Mouse (Mus musculus) left cerebral cortex, postnatal 4 days (tissue): ENCODE measurements around the gene Lrrc27. TPM values are rescaled to one million over a fixed set of nuclear protein-coding genes. Genes with fewer than 3 reads are reported as not detected.

ENCODE experiments used
- DNase-seq: peaks from one replicate; pipeline ENCODE4 v3.0.0-alpha.2; 2022
- intact Hi-C: fragments of 180-260 bp; cut with DNase I; formaldehyde crosslinking; loops from one replicate; pipeline ENCODE4 v1.15.1; 2025
- total RNA-seq, 2 experiments: library from RNA; stranded (reverse); gene quantifications; 2 replicates each; pipeline ENCODE4 v1.2.3; 2021

The Lrrc27 gene
- total RNA-seq, 2 experiments from 2014 or later: 5.4 to 6.5 TPM

GRCm38 (mm10) chr7:139266886-139267870 lies 54.4 kb downstream of the Lrrc27 start:
- DNase-seq: no peak
- intact Hi-C loops: no loop called here

GRCm38 (mm10) chr7:139270738-139271137 lies 58.0 kb downstream of the Lrrc27 start:
- intact Hi-C loops: no loop called here
- no peak for DNase-seq

DNA sequence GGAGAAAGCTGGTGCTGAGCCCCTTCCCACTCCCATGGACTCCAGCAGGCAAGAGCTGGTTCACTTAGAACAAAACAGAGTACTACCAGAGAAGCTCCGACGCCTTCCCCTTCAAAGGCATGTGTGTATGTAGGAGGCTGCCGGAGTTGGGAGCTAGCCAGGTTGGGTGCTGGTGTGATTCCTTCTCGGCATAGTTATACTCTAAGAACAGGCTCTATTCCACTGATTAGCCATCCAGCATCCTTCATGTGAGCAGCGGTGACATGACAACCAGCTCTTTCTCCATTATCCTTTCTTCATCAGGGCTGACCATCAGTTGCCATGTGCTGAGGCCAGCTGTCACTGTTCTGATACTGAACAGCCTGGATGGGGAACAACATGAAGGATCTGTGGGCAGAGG lies 59.1 kb downstream of the Lrrc27 start:
- no peak for DNase-seq
- intact Hi-C loops: no loop called here

DNA sequence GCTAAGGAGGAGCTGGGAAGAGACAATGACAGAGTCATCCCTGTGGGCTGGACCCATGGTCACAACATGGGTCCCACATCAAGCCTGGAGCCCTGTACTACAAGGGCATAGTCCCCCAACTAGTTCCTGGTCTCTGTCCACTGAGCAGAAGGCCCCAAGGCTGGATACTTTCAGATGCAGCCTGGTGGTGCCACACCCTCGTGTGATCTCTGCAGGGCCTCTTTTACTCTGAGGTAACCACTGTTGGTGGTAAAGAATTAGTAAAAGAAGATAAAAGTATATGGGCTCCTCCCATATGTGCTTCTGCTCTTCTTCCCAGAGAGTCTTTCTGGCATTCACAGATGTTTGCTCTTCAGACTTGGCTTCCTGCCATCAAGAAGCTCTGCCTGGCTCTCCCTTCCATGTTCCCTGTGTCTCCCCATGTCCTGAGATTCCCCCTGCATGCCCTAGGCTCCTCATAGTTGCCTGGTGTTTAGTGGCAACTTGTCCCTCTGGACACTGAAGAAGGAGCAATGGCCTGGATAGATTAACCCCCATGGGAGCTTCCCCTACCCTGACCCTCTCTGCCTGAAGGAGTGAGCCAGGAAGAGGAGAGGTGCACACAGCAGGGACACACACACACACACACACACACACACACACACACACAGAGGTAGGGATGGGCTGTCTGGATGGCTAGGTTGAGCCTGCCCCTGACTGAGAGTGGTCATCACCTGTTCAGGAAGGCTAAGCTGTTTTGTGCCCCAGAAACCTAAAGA lies 60.0 kb downstream of the Lrrc27 start:
- DNase-seq: no peak
- intact Hi-C loops: no loop called here

DNA sequence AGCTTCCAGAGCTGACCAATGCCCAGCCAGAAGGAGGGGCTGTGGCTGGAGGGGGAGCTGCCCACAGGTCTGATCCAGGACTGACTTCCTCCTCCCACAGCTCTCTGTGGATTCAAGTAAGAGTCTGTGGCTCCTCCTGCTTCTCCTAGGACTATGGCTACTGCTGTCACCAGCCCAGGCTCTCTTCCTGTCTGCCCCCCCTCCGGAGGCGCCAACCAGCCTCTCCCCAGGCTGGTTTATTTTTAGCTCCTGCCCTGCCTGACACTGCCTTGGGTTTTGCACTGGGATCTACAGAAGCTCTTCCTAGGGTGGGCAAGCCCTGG lies 60.6 kb downstream of the Lrrc27 start:
- intact Hi-C loops: no loop called here
- DNase-seq: no peak

- DNase-seq: no peak
- intact Hi-C loops: no loop called here
Observed at GRCm38 (mm10) chr7:139275586-139275985, 62.8 kb downstream of the Lrrc27 start.

DNA sequence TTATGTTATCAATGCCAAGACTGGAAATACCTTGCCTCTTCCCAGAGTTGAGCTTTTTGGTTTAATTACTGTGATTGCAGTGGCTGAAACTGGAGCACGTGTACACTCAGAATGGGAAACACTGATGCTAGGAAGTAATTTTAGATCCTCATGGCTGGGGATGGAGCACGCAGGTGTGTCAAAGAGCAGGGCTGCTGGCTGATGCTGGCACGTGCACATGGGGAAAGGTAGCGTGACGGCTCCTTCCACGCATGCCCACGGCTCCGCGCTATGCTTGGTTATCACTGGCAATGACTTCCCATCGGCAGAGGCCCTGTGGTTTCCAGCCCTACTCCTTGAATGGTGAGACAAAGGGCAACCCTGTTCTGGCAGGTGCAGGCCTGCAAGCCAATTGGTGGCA lies 63.4 kb downstream of the Lrrc27 start:
- DNase-seq: no peak
- intact Hi-C loops: no loop called here

DNA sequence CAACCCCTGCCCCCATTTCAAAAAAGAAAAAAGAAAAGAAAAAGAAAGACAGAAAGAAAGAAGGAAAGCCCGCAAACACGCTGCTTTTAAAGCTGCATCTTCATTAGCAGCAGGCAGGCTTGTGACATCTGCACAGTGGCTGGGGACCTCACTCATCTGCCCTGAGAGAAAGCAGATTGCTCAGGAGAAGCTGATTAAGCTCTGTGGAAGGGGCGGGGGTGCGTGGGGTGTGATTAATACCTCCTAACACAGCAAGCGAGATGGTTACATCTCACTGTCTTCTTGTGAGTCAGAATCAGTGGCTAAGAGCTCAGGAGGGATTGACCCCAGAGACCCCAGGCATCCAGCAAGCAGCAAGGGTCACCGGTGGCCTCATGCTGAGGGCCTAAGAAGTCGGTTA lies 64.7 kb downstream of the Lrrc27 start:
- DNase-seq: no peak

DNA sequence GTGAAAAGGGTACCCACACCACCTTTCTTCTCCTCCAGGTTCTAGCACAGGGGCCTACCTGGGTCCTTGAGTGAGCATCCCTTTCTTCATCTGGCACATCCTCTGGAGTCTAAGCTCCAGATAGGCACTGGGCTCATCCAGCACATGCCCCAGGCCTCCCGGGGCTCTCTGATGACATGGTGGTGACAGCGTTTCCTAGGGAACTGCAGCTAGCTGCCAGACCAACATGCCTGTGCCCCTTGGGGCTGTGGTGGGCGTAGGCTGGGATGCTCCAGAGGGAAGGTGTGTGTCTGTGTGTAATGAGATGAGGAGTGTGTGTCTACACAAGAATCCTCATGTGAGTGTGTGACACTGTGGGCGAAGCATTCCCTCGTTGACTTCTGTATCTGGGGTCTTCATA lies 66.8 kb downstream of the Lrrc27 start:
- peak; percentile 33 for DNase-seq
- intact Hi-C loops: no loop called here

More for the DNA sequence above, 64.7 kb downstream of the Lrrc27 start:
- intact Hi-C loops: no loop called here

DNA sequence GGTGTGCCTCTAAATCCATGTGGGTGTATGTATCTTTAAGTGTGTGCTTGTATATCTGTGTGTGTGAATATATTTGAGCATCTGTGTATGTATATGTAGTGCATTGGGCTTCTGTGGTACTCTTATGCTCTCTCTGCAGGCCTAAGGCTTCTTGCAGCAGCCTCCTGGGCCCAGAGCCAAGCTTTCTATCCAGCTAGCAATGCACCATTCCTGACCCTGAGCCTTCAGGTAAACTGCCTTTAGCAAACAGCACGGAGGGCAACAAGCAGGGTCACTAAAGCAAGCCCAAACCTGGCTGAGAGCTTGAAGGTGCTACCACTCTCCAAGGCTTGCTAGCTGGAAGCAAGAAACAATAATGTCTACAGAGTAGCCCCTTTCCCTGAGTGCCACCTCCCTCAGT lies 67.3 kb downstream of the Lrrc27 start:
- intact Hi-C loops: no loop called here
- no peak for DNase-seq

- intact Hi-C loops: no loop called here
Observed at GRCm38 (mm10) chr7:139281195-139281594, 68.4 kb downstream of the Lrrc27 start.

GRCm38 (mm10) chr7:139282037-139282436 lies 69.2 kb downstream of the Lrrc27 start:
- no peak for DNase-seq
- intact Hi-C loops: no loop called here

More at GRCm38 (mm10) chr7:139281195-139281594, 68.4 kb downstream of the Lrrc27 start:
- DNase-seq: peak; percentile 35

DNA sequence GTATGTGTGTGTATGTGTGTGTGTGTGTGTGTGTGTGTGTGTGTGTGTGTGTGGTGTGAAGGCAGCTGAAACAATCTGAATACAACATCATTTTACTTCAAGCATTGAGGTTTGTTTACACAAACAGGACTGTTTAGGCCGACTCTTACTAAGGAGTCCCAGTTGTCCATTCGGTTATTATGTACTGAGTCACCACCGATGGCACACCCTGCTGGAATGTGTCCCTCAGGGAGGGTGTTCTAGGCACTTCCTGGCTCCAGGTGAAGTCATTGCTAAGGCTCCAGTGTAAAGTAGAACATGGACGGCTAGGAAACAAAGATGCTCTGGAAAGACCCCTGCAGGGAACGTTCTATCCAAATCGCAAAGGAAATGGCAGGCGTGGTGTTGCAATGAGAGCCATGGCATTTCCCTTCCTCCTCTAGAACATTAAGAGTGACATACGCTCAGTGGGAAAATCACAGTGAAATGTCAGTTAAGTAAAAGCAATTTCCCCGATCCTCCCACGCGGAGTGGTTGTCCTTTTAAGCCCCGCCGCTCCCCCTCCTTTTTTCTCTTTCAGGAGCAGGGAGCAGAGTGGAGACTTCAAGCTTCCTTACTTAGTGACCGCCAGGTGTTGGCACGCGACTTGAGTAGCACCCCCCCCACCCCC lies 72.6 kb downstream of the Lrrc27 start:
- no peak for DNase-seq
- intact Hi-C loops: no loop called here

GRCm38 (mm10) chr7:139288540-139288939 lies 75.8 kb downstream of the Lrrc27 start:
- intact Hi-C loops: no loop called here

More at GRCm38 (mm10) chr7:139288540-139288939, 75.8 kb downstream of the Lrrc27 start:
- no peak for DNase-seq

Other genes with a start within 250 kb of the Lrrc27 start
- 100 to 1,000 TPM; 101 to 108 TPM for gene Dpysl4, start 127.0 kb upstream of the Lrrc27 start, total RNA-seq
- 10 to 100 TPM; 53.9 to 59.5 TPM for gene Stk32c, start 319 bp downstream of the Lrrc27 start, total RNA-seq
- 1 to 10 TPM; 6.2 to 6.7 TPM for gene Pwwp2b, start 35.5 kb downstream of the Lrrc27 start, total RNA-seq
- 10 to 100 TPM; 28.6 to 29.6 TPM for gene Inpp5a, start 176.1 kb downstream of the Lrrc27 start, total RNA-seq